Comparison of ENCODE assay signal across 25 mouse cellular contexts in genomic region chr10:51671583-51671982, GRCm38 (mm10). TPM values are rescaled to one million over a fixed set of nuclear protein-coding genes. Genes with fewer than 3 reads are reported as not detected.
DNase-seq lines count a peak whose midpoint lies in the region; ATAC-seq and TF ChIP-seq lines count a peak whose summit lies in the region.
"Had no signal": no experiment of that assay in that cellular context is flagged by ENCODE, and none has a peak within 500 bp of the region (broad histone marks: within the 10 kb centered on the region; RNA-seq: fewer than 3 reads in every experiment).

No protein-coding gene starts in this region.

- no peak for TF ChIP-seq CTCF in intestine, postnatal 0 days (IDR thresholded peaks at IDR 0.05; ENCODE audit: low read depth)

- no peak for DNase-seq in cerebellum, adult 18-20 months
- DNase-seq in midbrain, embryonic 10.5 days (ENCODE audit: low spot score), result no peak
- DNase-seq in embryo, embryonic 9.5 days (ENCODE audit: extremely low spot score), result no peak
- DNase-seq: adrenal gland, adult 8-10 months; adrenal gland, postnatal 36 days; B cell, adult 2 months; cerebellum, adult 11 months; cerebellum, adult 9-10 months; cerebellum, postnatal 25 days; forebrain, postnatal 0 days; gastrocnemius, postnatal 14 days; heart, adult 2 months; heart, postnatal 14 days had no signal

- H3K9ac ChIP-seq in intestine, embryonic 15.5 days, result no peak overlapping the region
- no peak overlapping the region for H3K9ac ChIP-seq in intestine, postnatal 0 days (ENCODE audit: low read depth, low read length)
- no peak overlapping the region for H3K9ac ChIP-seq in midbrain, embryonic 13.5 days (replicated peaks)
- H3K9ac ChIP-seq: forebrain, embryonic 12.5 days; forebrain, postnatal 0 days; heart, embryonic 15.5 days; hindbrain, embryonic 15.5 days had no signal

- no peaks in the 10 kb centered on the region for H3K4me1 ChIP-seq in intestine, embryonic 15.5 days (replicated peaks)
- H3K4me1 ChIP-seq in intestine, postnatal 0 days (replicated peaks; ENCODE audit: control insufficient read depth, insufficient read depth, low read length), result no peaks in the 10 kb centered on the region
- no peaks in the 10 kb centered on the region for H3K4me1 ChIP-seq in midbrain, embryonic 13.5 days (replicated peaks)
- H3K4me1 ChIP-seq in midbrain, embryonic 10.5 days, result no peaks in the 10 kb centered on the region; the same call in 1 of the 2 replicates
- H3K4me1 ChIP-seq: forebrain, embryonic 12.5 days; heart, embryonic 15.5 days; hindbrain, embryonic 15.5 days had no signal

- H3K4me2 ChIP-seq in intestine, embryonic 15.5 days (replicated peaks), result no peak overlapping the region
- no peak overlapping the region for H3K4me2 ChIP-seq in intestine, postnatal 0 days (replicated peaks; ENCODE audit: low read depth)
- H3K4me2 ChIP-seq in midbrain, embryonic 13.5 days (replicated peaks), result no peak overlapping the region
- H3K4me2 ChIP-seq: forebrain, embryonic 12.5 days; heart, embryonic 11.5 days; heart, embryonic 15.5 days; hindbrain, embryonic 15.5 days had no signal

- no peaks in the 10 kb centered on the region for H3K36me3 ChIP-seq in intestine, embryonic 15.5 days
- no peaks in the 10 kb centered on the region for H3K36me3 ChIP-seq in intestine, postnatal 0 days (ENCODE audit: control insufficient read depth, insufficient read depth)
- no peaks in the 10 kb centered on the region for H3K36me3 ChIP-seq in midbrain, embryonic 13.5 days
- H3K36me3 ChIP-seq in midbrain, embryonic 10.5 days, result no peaks in the 10 kb centered on the region
- H3K36me3 ChIP-seq: forebrain, embryonic 12.5 days; G1E; heart, embryonic 15.5 days; hindbrain, embryonic 15.5 days had no signal

- H3K9me3 ChIP-seq in intestine, embryonic 15.5 days, result no peaks in the 10 kb centered on the region
- no peaks in the 10 kb centered on the region for H3K9me3 ChIP-seq in intestine, postnatal 0 days (ENCODE audit: control insufficient read depth)
- no peaks in the 10 kb centered on the region for H3K9me3 ChIP-seq in midbrain, embryonic 13.5 days
- H3K9me3 ChIP-seq in midbrain, embryonic 10.5 days (replicated peaks), result no peaks in the 10 kb centered on the region
- H3K9me3 ChIP-seq: forebrain, embryonic 12.5 days; G1E; heart, embryonic 15.5 days; hindbrain, embryonic 15.5 days had no signal

- H3K27ac ChIP-seq in intestine, embryonic 15.5 days, result no peak overlapping the region
- no peak overlapping the region for H3K27ac ChIP-seq in intestine, postnatal 0 days (ENCODE audit: low read depth, low read length)
- no peak overlapping the region for H3K27ac ChIP-seq in midbrain, embryonic 13.5 days
- no peak overlapping the region for H3K27ac ChIP-seq in midbrain, embryonic 10.5 days (replicated peaks)
- H3K27ac ChIP-seq: forebrain, embryonic 12.5 days; heart, adult 2 months; heart, embryonic 15.5 days; hindbrain, embryonic 15.5 days had no signal

- H3K27me3 ChIP-seq in intestine, embryonic 15.5 days (replicated peaks), result 0 out of 2 replicates have a peak, but pooled peaks cover 4% of the 10 kb centered on the region
- no peaks in the 10 kb centered on the region for H3K27me3 ChIP-seq in intestine, postnatal 0 days (replicated peaks; ENCODE audit: control insufficient read depth, insufficient read depth, low read length)
- peaks cover 12% of the 10 kb centered on the region for H3K27me3 ChIP-seq in midbrain, embryonic 13.5 days
- peaks cover 16% of the 10 kb centered on the region for H3K27me3 ChIP-seq in midbrain, embryonic 10.5 days (ENCODE audit: low read depth, poor library complexity, severe bottlenecking)

- H3K4me3 ChIP-seq in intestine, embryonic 15.5 days (replicated peaks), result no peak overlapping the region
- H3K4me3 ChIP-seq in intestine, postnatal 0 days (ENCODE audit: low read depth, low read length), result no peak overlapping the region
- H3K4me3 ChIP-seq in midbrain, embryonic 13.5 days (replicated peaks), result no peak overlapping the region
- no peak overlapping the region for H3K4me3 ChIP-seq in midbrain, embryonic 10.5 days
- H3K4me3 ChIP-seq: forebrain, embryonic 12.5 days; heart, adult 2 months; heart, embryonic 15.5 days; hindbrain, embryonic 15.5 days had no signal

- ATAC-seq in cerebellum, adult (ENCODE audit: insufficient number of reproducible peaks, low FRiP score, low TSS enrichment), result peak; percentile 26; the same call in 1 of the 2 replicates
- ATAC-seq in intestine, embryonic 15.5 days, result 0 out of 2 replicates have a peak, but pooled peaks have one; percentile 6
- ATAC-seq in intestine, postnatal 0 days, result no peak
- ATAC-seq in midbrain, embryonic 13.5 days, result peak; percentile 53; the same call in 1 of the 2 replicates
- ATAC-seq: CD4-positive, CD25-positive, alpha-beta regulatory T cell, adult 4 months; forebrain, postnatal 0 days had no signal

- WGBS in intestine, embryonic 15.5 days, result 83% methylated on average over 4 of the region's 4 CpGs
- WGBS in intestine, postnatal 0 days, result 87% methylated on average over 4 of the region's 4 CpGs
- WGBS in midbrain, embryonic 13.5 days, result 81% methylated on average over 4 of the region's 4 CpGs
- 89% methylated on average over 4 of the region's 4 CpGs for WGBS in midbrain, embryonic 10.5 days

RNA-seq across cellular contexts. Expression of gene Rfx6, which starts 6.0 kb away (rescaled TPM):
- polyA plus RNA-seq in intestine, embryonic 15.5 days (2015; fragmentation: Nextera tagmentation; extraction: Ambion mirVana), result 2.0 and 2.2 TPM in 2 replicates
- 0.31 and 0.39 TPM in 2 replicates for polyA plus RNA-seq in intestine, postnatal 0 days (2015; fragmentation: Nextera tagmentation; extraction: Ambion mirVana)
- polyA plus RNA-seq in midbrain, embryonic 13.5 days (2015; fragmentation: Nextera tagmentation; extraction: Ambion mirVana), result not detected in 2 replicates
- not detected in 2 replicates for polyA plus RNA-seq in midbrain, embryonic 10.5 days (2016; fragmentation: Nextera tagmentation; extraction: Ambion mirVana)
- polyA plus RNA-seq: CD4-positive, CD25-positive, alpha-beta regulatory T cell, adult 4 months; cortical plate, adult 2 months; forebrain, embryonic 12.5 days; forebrain, postnatal 0 days; G1E; gonadal fat pad, adult 2 months; heart, adult 2 months; heart, embryonic 15.5 days; hindbrain, embryonic 15.5 days had no signal

RNA-seq across cellular contexts. Expression of gene Gprc6a, which starts 40.3 kb away (rescaled TPM):
- polyA plus RNA-seq in intestine, embryonic 15.5 days (2015; fragmentation: Nextera tagmentation; extraction: Ambion mirVana), result not detected in 2 replicates
- 0.07 TPM in 1 of 2 replicates, not detected in the other for polyA plus RNA-seq in intestine, postnatal 0 days (2015; fragmentation: Nextera tagmentation; extraction: Ambion mirVana)
- 0.08 TPM in 1 of 2 replicates, not detected in the other for polyA plus RNA-seq in midbrain, embryonic 13.5 days (2015; fragmentation: Nextera tagmentation; extraction: Ambion mirVana)
- 0.07 TPM in 1 of 2 replicates, not detected in the other for polyA plus RNA-seq in midbrain, embryonic 10.5 days (2016; fragmentation: Nextera tagmentation; extraction: Ambion mirVana)
- polyA plus RNA-seq: CD4-positive, CD25-positive, alpha-beta regulatory T cell, adult 4 months; cortical plate, adult 2 months; forebrain, embryonic 12.5 days; G1E; gonadal fat pad, adult 2 months; heart, embryonic 11.5 days; heart, embryonic 15.5 days; hindbrain, embryonic 15.5 days had no signal
